Mouse (Mus musculus) adipose tissue, adult 10 weeks (tissue): ENCODE data around the gene Rassf1. TPM values are rescaled to one million over a fixed set of nuclear protein-coding genes. Genes with fewer than 3 reads are reported as not detected.

Source experiments
- polyA plus RNA-seq: library from polyadenylated mRNA; stranded (reverse); fragments of 350-450 nt; fragmentation: Illumina TruSeq; extraction: RNeasy Lipid Tissue Mini Kit (QIAGEN cat#74804); gene quantifications from one replicate; pipeline ENCODE4 v1.2.3, GENCODE M21; 2014; ENCODE audit warnings: low read depth, low replicate concordance

Gene Rassf1
- 33.9 TPM for polyA plus RNA-seq

GRCm38 (mm10) chr9:107551117-107551889, at the start of gene Rassf1:
TSS of gene Rassf1 (plus strand) at chr9:107551555.

GRCm38 (mm10) chr9:107533791-107534407, 17.5 kb upstream of the Rassf1 start, which contains the start of gene Tmem115:
TSS of gene Tmem115 (plus strand) at chr9:107533945.

GRCm38 (mm10) chr9:107541474-107542351, 9.6 kb upstream of the Rassf1 start, which contains the start of the genes Cyb561d2 and Nprl2:
TSS of gene Cyb561d2 (minus strand) at chr9:107542193.
TSS of gene Nprl2 (plus strand) at chr9:107542226.

GRCm38 (mm10) chr9:107547026-107547425, 4.3 kb upstream of the Rassf1 start, which contains the start of gene Zmynd10:
TSS of gene Zmynd10 (plus strand) at chr9:107547298.

GRCm38 (mm10) chr9:107563029-107563581, 11.8 kb downstream of the Rassf1 start, which contains the start of gene Tusc2:
TSS of gene Tusc2 (plus strand) at chr9:107563255.

GRCm38 (mm10) chr9:107567702-107568319, 16.5 kb downstream of the Rassf1 start, which contains the start of gene Hyal2:
TSS of gene Hyal2 (plus strand) at chr9:107567945.

GRCm38 (mm10) chr9:107576357-107577107, 25.2 kb downstream of the Rassf1 start, which contains the start of gene Hyal1:
TSS of gene Hyal1 (plus strand) at chr9:107576927.

GRCm38 (mm10) chr9:107578587-107578986, 27.2 kb downstream of the Rassf1 start, which contains the start of gene Naa80:
TSS of gene Naa80 (plus strand) at chr9:107578887.

GRCm38 (mm10) chr9:107580501-107581317, 29.4 kb downstream of the Rassf1 start, which contains the start of gene Hyal3:
TSS of gene Hyal3 (plus strand) at chr9:107580818.

GRCm38 (mm10) chr9:107586974-107587832, 35.8 kb downstream of the Rassf1 start, which contains the start of gene Ifrd2:
TSS of gene Ifrd2 (plus strand) at chr9:107587642.

GRCm38 (mm10) chr9:107608741-107609432, 57.5 kb downstream of the Rassf1 start, which contains the start of gene Sema3b:
TSS of gene Sema3b (minus strand) at chr9:107609229.

Other genes with a start within 250 kb of the Rassf1 start
- 16.6 TPM for gene Hemk1, start 213.2 kb upstream of the Rassf1 start, polyA plus RNA-seq
- 0.22 TPM for gene 6430571L13Rik, start 211.0 kb upstream of the Rassf1 start, polyA plus RNA-seq
- gene Cacna2d2, start 151.9 kb upstream of the Rassf1 start, polyA plus RNA-seq = 0.96 TPM
- gene Tmem115, start 17.6 kb upstream of the Rassf1 start, polyA plus RNA-seq = 29.4 TPM
- 22.5 TPM for gene Cyb561d2, start 9.4 kb upstream of the Rassf1 start, polyA plus RNA-seq
- gene Nprl2, start 9.3 kb upstream of the Rassf1 start, polyA plus RNA-seq = 19.2 TPM
- gene Zmynd10, start 4.3 kb upstream of the Rassf1 start, polyA plus RNA-seq = 11.1 TPM
- 34.1 TPM for gene Tusc2, start 11.7 kb downstream of the Rassf1 start, polyA plus RNA-seq
- 31.9 TPM for gene Hyal2, start 16.4 kb downstream of the Rassf1 start, polyA plus RNA-seq
- 26.2 TPM for gene Hyal1, start 25.4 kb downstream of the Rassf1 start, polyA plus RNA-seq
- 37.0 TPM for gene Naa80, start 27.3 kb downstream of the Rassf1 start, polyA plus RNA-seq
- 1.7 TPM for gene Hyal3, start 29.3 kb downstream of the Rassf1 start, polyA plus RNA-seq
- 21.9 TPM for gene Ifrd2, start 36.1 kb downstream of the Rassf1 start, polyA plus RNA-seq
- gene Sema3b, start 57.7 kb downstream of the Rassf1 start, polyA plus RNA-seq = 36.0 TPM
- 290 TPM for gene Gnai2, start 83.8 kb downstream of the Rassf1 start, polyA plus RNA-seq
- 7.4 TPM for gene Slc38a3, start 118.0 kb downstream of the Rassf1 start, polyA plus RNA-seq
- gene Gnat1, start 128.2 kb downstream of the Rassf1 start, polyA plus RNA-seq = not detected
- 24.8 TPM for gene Sema3f, start 158.9 kb downstream of the Rassf1 start, polyA plus RNA-seq
- 101 TPM for gene Rbm5, start 219.4 kb downstream of the Rassf1 start, polyA plus RNA-seq